Mouse (Mus musculus): ENCODE measurements around the gene Slc24a2.

DNA sequence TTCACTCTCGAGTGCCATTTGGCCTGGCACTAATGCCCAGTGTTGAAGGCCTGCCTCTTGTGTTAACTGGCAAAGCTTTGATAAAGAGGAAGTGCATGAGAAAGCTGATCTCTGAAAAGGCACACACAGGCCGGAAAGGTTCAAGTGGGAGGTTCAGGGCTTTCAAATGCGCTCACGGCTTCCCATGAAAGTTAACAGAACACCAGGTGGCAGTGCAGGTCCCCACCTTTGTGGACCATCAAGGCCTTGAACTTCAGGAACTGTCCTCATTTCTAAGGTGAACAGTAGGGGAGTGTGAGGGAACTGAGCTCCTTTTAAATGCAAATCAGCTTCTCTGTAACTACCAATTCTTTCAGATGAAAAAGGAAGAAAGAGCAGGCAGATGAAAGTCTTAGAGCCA lies 110.5 kb downstream of the Slc24a2 start:
- TF ChIP-seq CTCF (IDR thresholded peaks at IDR 0.05; ENCODE audit: borderline replicate concordance, insufficient read depth, low read length), result no peak
- no peak for TF ChIP-seq POLR2A (IDR thresholded peaks at IDR 0.05; ENCODE audit: low read depth, low read length)
